Mouse (Mus musculus): ENCODE measurements around the gene Map2k6. TPM values are rescaled to one million over a fixed set of nuclear protein-coding genes. Genes with fewer than 3 reads are reported as not detected.

The Map2k6 gene
- polyA plus RNA-seq, 1 experiment from 2014 or later: 24.4 TPM

GRCm38 (mm10) chr11:110544419-110545210, 145.7 kb downstream of the Map2k6 start:
- Histone ChIP-seq H3K27me3 (no peaks in the 10 kb centered on the region), H3K4me2 (no peak overlapping the region), H3K9ac (no peak overlapping the region), H3K4me1 (replicated peaks) (no peaks in the 10 kb centered on the region), H3K27ac (replicated peaks) (no peak overlapping the region), H3K36me3 (no peaks in the 10 kb centered on the region), H3K9me3 (no peaks in the 10 kb centered on the region), H3K4me3 (no peak overlapping the region)
- ATAC-seq (ENCODE audit: low read depth): no peak
- WGBS: 83% methylated on average over 11 of the region's 11 CpGs

- Histone ChIP-seq H3K27ac (replicated peaks) (no peak overlapping the region), H3K4me3 (no peak overlapping the region), H3K4me1 (replicated peaks) (no peaks in the 10 kb centered on the region), H3K27me3 (no peaks in the 10 kb centered on the region), H3K4me2 (no peak overlapping the region), H3K9ac (no peak overlapping the region), H3K36me3 (no peaks in the 10 kb centered on the region), H3K9me3 (no peaks in the 10 kb centered on the region)
- 89% methylated on average over 3 of the region's 3 CpGs for WGBS
- no peak for ATAC-seq (ENCODE audit: low read depth)
Measured at GRCm38 (mm10) chr11:110545416-110545815, 146.5 kb downstream of the Map2k6 start.

- no peak for ATAC-seq (ENCODE audit: low read depth)
Measured at GRCm38 (mm10) chr11:110551471-110551967, 152.6 kb downstream of the Map2k6 start.

GRCm38 (mm10) chr11:110562320-110563081, 163.6 kb downstream of the Map2k6 start:
- H3K4me3 ChIP-seq: no peak overlapping the region
- no peaks in the 10 kb centered on the region for H3K9me3 ChIP-seq
- 88% methylated on average over 12 of the region's 12 CpGs for WGBS
- 0 out of 2 replicates have a peak overlapping the region, but pooled peaks have one; percentile 38 for H3K27ac ChIP-seq (replicated peaks)
- H3K9ac ChIP-seq: no peak overlapping the region
- no peaks in the 10 kb centered on the region for H3K36me3 ChIP-seq
- H3K4me1 ChIP-seq (replicated peaks): no peaks in the 10 kb centered on the region
- ATAC-seq (ENCODE audit: low read depth): no peak
- no peak overlapping the region for H3K4me2 ChIP-seq
- H3K27me3 ChIP-seq: no peaks in the 10 kb centered on the region

More at GRCm38 (mm10) chr11:110551471-110551967, 152.6 kb downstream of the Map2k6 start:
- H3K4me2 ChIP-seq: no peak overlapping the region
- no peak overlapping the region for H3K9ac ChIP-seq
- no peaks in the 10 kb centered on the region for H3K9me3 ChIP-seq
- H3K27ac ChIP-seq (replicated peaks): no peak overlapping the region
- no peak overlapping the region for H3K4me3 ChIP-seq
- H3K27me3 ChIP-seq: no peaks in the 10 kb centered on the region
- H3K4me1 ChIP-seq (replicated peaks): no peaks in the 10 kb centered on the region
- 84% methylated on average over 12 of the region's 12 CpGs for WGBS
- no peaks in the 10 kb centered on the region for H3K36me3 ChIP-seq

GRCm38 (mm10) chr11:110563272-110563671, 164.3 kb downstream of the Map2k6 start:
- Histone ChIP-seq H3K4me2 (no peak overlapping the region), H3K9ac (no peak overlapping the region), H3K27me3 (no peaks in the 10 kb centered on the region), H3K4me1 (replicated peaks) (no peaks in the 10 kb centered on the region), H3K36me3 (no peaks in the 10 kb centered on the region), H3K4me3 (no peak overlapping the region), H3K9me3 (no peaks in the 10 kb centered on the region), H3K27ac (replicated peaks) (no peak overlapping the region)
- 72% methylated on average over 12 of the region's 12 CpGs for WGBS
- no peak for ATAC-seq (ENCODE audit: low read depth)

- Histone ChIP-seq H3K9me3 (no peaks in the 10 kb centered on the region), H3K27ac (replicated peaks) (no peak overlapping the region), H3K4me3 (no peak overlapping the region), H3K9ac (no peak overlapping the region), H3K4me2 (no peak overlapping the region), H3K27me3 (no peaks in the 10 kb centered on the region), H3K4me1 (replicated peaks) (no peaks in the 10 kb centered on the region), H3K36me3 (no peaks in the 10 kb centered on the region)
- no peak for ATAC-seq (ENCODE audit: low read depth)
- 87% methylated on average over 10 of the region's 10 CpGs for WGBS
Measured at GRCm38 (mm10) chr11:110563801-110564200, 164.9 kb downstream of the Map2k6 start.

- Histone ChIP-seq H3K36me3 (no peaks in the 10 kb centered on the region), H3K27ac (replicated peaks) (no peak overlapping the region), H3K27me3 (no peaks in the 10 kb centered on the region), H3K9ac (no peak overlapping the region), H3K4me1 (replicated peaks) (no peaks in the 10 kb centered on the region), H3K9me3 (no peaks in the 10 kb centered on the region), H3K4me3 (no peak overlapping the region), H3K4me2 (no peak overlapping the region)
- WGBS: 81% methylated on average over 7 of the region's 7 CpGs
- ATAC-seq (ENCODE audit: low read depth): no peak
Measured at GRCm38 (mm10) chr11:110566307-110566706, 167.4 kb downstream of the Map2k6 start.

GRCm38 (mm10) chr11:110572548-110572947, 173.6 kb downstream of the Map2k6 start:
- ATAC-seq (ENCODE audit: low read depth): 0 out of 2 replicates have a peak, but pooled peaks have one; percentile 19
- Histone ChIP-seq H3K27ac (replicated peaks) (no peak overlapping the region), H3K9me3 (no peaks in the 10 kb centered on the region), H3K27me3 (no peaks in the 10 kb centered on the region), H3K4me2 (no peak overlapping the region), H3K4me3 (no peak overlapping the region), H3K9ac (no peak overlapping the region), H3K36me3 (no peaks in the 10 kb centered on the region), H3K4me1 (replicated peaks) (no peaks in the 10 kb centered on the region)
- WGBS: 59% methylated on average over 10 of the region's 10 CpGs

Other genes starting within 250 kb of the Map2k6 start
- 3.9 and 4.6 TPM in 2 replicates for gene Abca9, start 230.9 kb upstream of the Map2k6 start, polyA plus RNA-seq (2015; fragmentation: Nextera tagmentation; extraction: Ambion mirVana)
- gene Abca6, start 147.3 kb upstream of the Map2k6 start, polyA plus RNA-seq (2015; fragmentation: Nextera tagmentation; extraction: Ambion mirVana): 0.26 and 0.35 TPM in 2 replicates
- 7.6 and 7.8 TPM in 2 replicates for gene Abca5, start 61.4 kb upstream of the Map2k6 start, polyA plus RNA-seq (2015; fragmentation: Nextera tagmentation; extraction: Ambion mirVana)

Data from neural tube, embryonic 13.5 days (tissue).